Mouse (Mus musculus): Measurements from ENCODE around the gene Dbndd1. TPM values are rescaled to one million over a fixed set of nuclear protein-coding genes. Genes with fewer than 3 reads are reported as not detected.
"Not testable (repeated sequence)": the region's sequence is repeated elsewhere in the genome, so short reads cannot be mapped to it uniquely, and the experiment has no call there.

Dbndd1 gene
- 85.6 and 93.6 TPM in 2 replicates for polyA plus RNA-seq (2015; fragmentation: Nextera tagmentation; extraction: Ambion mirVana)

- Histone ChIP-seq H3K4me2 (peak within 1 kb of the TSS; percentile 84), H3K9ac (peak within 1 kb of the TSS; percentile 95), H3K4me1 (replicated peaks) (peaks cover 54% of the 10 kb centered on the region), H3K4me3 (peak within 1 kb of the TSS; percentile 85), H3K27me3 (peaks cover 8% of the 10 kb centered on the region; the same call in 1 of the 2 replicates), H3K27ac (peak within 1 kb of the TSS; percentile 97), H3K36me3 (peaks cover 19% of the 10 kb centered on the region), H3K9me3 (no peaks in the 10 kb centered on the region)
- under 1% methylated on average over 45 of the region's 63 CpGs for WGBS
- ATAC-seq (ENCODE audit: low FRiP score): peak; percentile 48
These were observed at the start of gene Dbndd1 for GRCm38 (mm10) chr8:123514781-123515539. TSS of gene Dbndd1 (minus strand) at chr8:123515463.

GRCm38 (mm10) chr8:123564221-123564620 lies 49.0 kb upstream of the Dbndd1 start:
- H3K4me1 ChIP-seq (replicated peaks); H3K9ac ChIP-seq; H3K27ac ChIP-seq; H3K9me3 ChIP-seq; ATAC-seq (ENCODE audit: low FRiP score); H3K27me3 ChIP-seq; H3K4me3 ChIP-seq; H3K4me2 ChIP-seq; H3K36me3 ChIP-seq: not testable (repeated sequence)
- WGBS: no CpG with 5 or more reads among the region's 45 CpGs

GRCm38 (mm10) chr8:123537641-123538040 lies 22.4 kb upstream of the Dbndd1 start:
- H3K27ac ChIP-seq; H3K4me1 ChIP-seq (replicated peaks); H3K4me2 ChIP-seq; ATAC-seq (ENCODE audit: low FRiP score); H3K4me3 ChIP-seq; H3K9ac ChIP-seq; H3K9me3 ChIP-seq: not testable (repeated sequence)
- peaks cover 42% of the 10 kb centered on the region for H3K36me3 ChIP-seq
- H3K27me3 ChIP-seq: peaks cover 23% of the 10 kb centered on the region
- WGBS: 77% methylated on average over 8 of the region's 14 CpGs

GRCm38 (mm10) chr8:123536990-123537380 lies 21.7 kb upstream of the Dbndd1 start:
- H3K36me3 ChIP-seq: peaks cover 48% of the 10 kb centered on the region
- ATAC-seq (ENCODE audit: low FRiP score): no peak

GRCm38 (mm10) chr8:123536242-123536989 lies 21.2 kb upstream of the Dbndd1 start:
- H3K27ac ChIP-seq: no peak overlapping the region
- H3K4me2 ChIP-seq: no peak overlapping the region
- peaks cover 54% of the 10 kb centered on the region for H3K36me3 ChIP-seq
- no peak overlapping the region for H3K4me3 ChIP-seq
- H3K9ac ChIP-seq: no peak overlapping the region
- H3K4me1 ChIP-seq (replicated peaks): no peaks in the 10 kb centered on the region
- H3K27me3 ChIP-seq: peaks cover 23% of the 10 kb centered on the region
- ATAC-seq (ENCODE audit: low FRiP score): no peak
- H3K9me3 ChIP-seq: no peaks in the 10 kb centered on the region
- 91% methylated on average over 9 of the region's 9 CpGs for WGBS

More at GRCm38 (mm10) chr8:123536990-123537380, 21.7 kb upstream of the Dbndd1 start:
- 24% methylated on average over 10 of the region's 10 CpGs for WGBS
- Histone ChIP-seq H3K9me3 (no peaks in the 10 kb centered on the region), H3K9ac (no peak overlapping the region), H3K4me2 (no peak overlapping the region), H3K27ac (no peak overlapping the region), H3K4me1 (replicated peaks) (no peaks in the 10 kb centered on the region), H3K27me3 (peaks cover 23% of the 10 kb centered on the region), H3K4me3 (no peak overlapping the region)

- 92% methylated on average over 25 of the region's 25 CpGs for WGBS
- no peaks in the 10 kb centered on the region for H3K27me3 ChIP-seq
- H3K36me3 ChIP-seq: peaks cover 100% of the 10 kb centered on the region
- H3K4me2 ChIP-seq: no peak overlapping the region
- no peak overlapping the region for H3K27ac ChIP-seq
- no peaks in the 10 kb centered on the region for H3K9me3 ChIP-seq
- no peak overlapping the region for H3K9ac ChIP-seq
- no peaks in the 10 kb centered on the region for H3K4me1 ChIP-seq (replicated peaks)
- no peak overlapping the region for H3K4me3 ChIP-seq
- ATAC-seq (ENCODE audit: low FRiP score): no peak
These were observed 12.6 kb upstream of the Dbndd1 start for GRCm38 (mm10) chr8:123527720-123528489.

GRCm38 (mm10) chr8:123520048-123520447 lies 4.8 kb upstream of the Dbndd1 start:
- ATAC-seq (ENCODE audit: low FRiP score); H3K4me2 ChIP-seq; H3K27me3 ChIP-seq; H3K27ac ChIP-seq; H3K9ac ChIP-seq; H3K9me3 ChIP-seq; H3K4me3 ChIP-seq: not testable (repeated sequence)
- peaks cover 34% of the 10 kb centered on the region for H3K4me1 ChIP-seq (replicated peaks)
- WGBS: 96% methylated on average over 1 of the region's 1 CpGs
- peaks cover 44% of the 10 kb centered on the region for H3K36me3 ChIP-seq

GRCm38 (mm10) chr8:123518667-123519066 lies 3.4 kb upstream of the Dbndd1 start, which contains the start of gene Gas8:
TSS of gene Gas8 (plus strand) at chr8:123518834.
- H3K36me3 ChIP-seq: peaks cover 30% of the 10 kb centered on the region
- H3K4me1 ChIP-seq (replicated peaks): peaks cover 42% of the 10 kb centered on the region
- peak within 1 kb of the TSS; percentile 81 for H3K27ac ChIP-seq
- peak within 1 kb of the TSS; percentile 90 for H3K4me2 ChIP-seq
- H3K9ac ChIP-seq: peak within 1 kb of the TSS; percentile 94
- 0% methylated on average over 20 of the region's 20 CpGs for WGBS
- no peaks in the 10 kb centered on the region for H3K9me3 ChIP-seq
- peaks cover 8% of the 10 kb centered on the region; the same call in 1 of the 2 replicates for H3K27me3 ChIP-seq
- H3K4me3 ChIP-seq: peak within 1 kb of the TSS; percentile 69
- peak; percentile 90 for ATAC-seq (ENCODE audit: low FRiP score)

- H3K9ac ChIP-seq: peak overlapping the region; percentile 94; the same call in 1 of the 2 replicates
- peaks cover 25% of the 10 kb centered on the region for H3K36me3 ChIP-seq
- ATAC-seq (ENCODE audit: low FRiP score): no peak
- H3K27ac ChIP-seq: no peak overlapping the region
- peaks cover 47% of the 10 kb centered on the region for H3K4me1 ChIP-seq (replicated peaks)
- H3K27me3 ChIP-seq: peaks cover 8% of the 10 kb centered on the region; the same call in 1 of the 2 replicates
- WGBS: 40% methylated on average over 10 of the region's 10 CpGs
- peak overlapping the region; percentile 90 for H3K4me2 ChIP-seq
- H3K4me3 ChIP-seq: peak overlapping the region; percentile 69
- H3K9me3 ChIP-seq: no peaks in the 10 kb centered on the region
These were observed 2.9 kb upstream of the Dbndd1 start for GRCm38 (mm10) chr8:123518172-123518571.

- no peak for ATAC-seq (ENCODE audit: low FRiP score)
- H3K9ac ChIP-seq: no peak overlapping the region
- H3K27ac ChIP-seq: no peak overlapping the region
- H3K4me3 ChIP-seq: no peak overlapping the region
- H3K36me3 ChIP-seq: peaks cover 13% of the 10 kb centered on the region
- H3K27me3 ChIP-seq: peaks cover 8% of the 10 kb centered on the region; the same call in 1 of the 2 replicates
- no peaks in the 10 kb centered on the region for H3K9me3 ChIP-seq
- H3K4me1 ChIP-seq (replicated peaks): peaks cover 53% of the 10 kb centered on the region
- H3K4me2 ChIP-seq: no peak overlapping the region
- 40% methylated on average over 2 of the region's 2 CpGs for WGBS
These were observed 1.3 kb upstream of the Dbndd1 start for GRCm38 (mm10) chr8:123516596-123516995.

- Histone ChIP-seq H3K9me3 (no peaks in the 10 kb centered on the region), H3K9ac (peak overlapping the region; percentile 95), H3K36me3 (peaks cover 16% of the 10 kb centered on the region), H3K27me3 (peaks cover 8% of the 10 kb centered on the region; the same call in 1 of the 2 replicates), H3K4me2 (peak overlapping the region; percentile 84), H3K27ac (peak overlapping the region; percentile 97), H3K4me1 (replicated peaks) (peaks cover 56% of the 10 kb centered on the region), H3K4me3 (peak overlapping the region; percentile 85)
- no peak; the same call in 1 of the 2 replicates for ATAC-seq (ENCODE audit: low FRiP score)
- under 1% methylated on average over 11 of the region's 11 CpGs for WGBS
These were observed 256 bp upstream of the Dbndd1 start for GRCm38 (mm10) chr8:123515540-123515897.

GRCm38 (mm10) chr8:123514136-123514535 lies 1.1 kb downstream of the Dbndd1 start:
- Histone ChIP-seq H3K4me3 (peak overlapping the region; percentile 85), H3K27me3 (peaks cover 8% of the 10 kb centered on the region; the same call in 1 of the 2 replicates), H3K4me1 (replicated peaks) (peaks cover 47% of the 10 kb centered on the region), H3K36me3 (peaks cover 27% of the 10 kb centered on the region), H3K4me2 (peak overlapping the region; percentile 84), H3K9me3 (no peaks in the 10 kb centered on the region), H3K27ac (peak overlapping the region; percentile 97), H3K9ac (peak overlapping the region; percentile 95)
- 1% methylated on average over 9 of the region's 9 CpGs for WGBS
- no peak for ATAC-seq (ENCODE audit: low FRiP score)

Data from hindbrain, embryonic 13.5 days (tissue).